Mouse (Mus musculus) CH12.LX (cell line): ENCODE results near the gene Tpra1.

ENCODE experiments used
- CTCF ChIP-seq, 2 experiments: IDR thresholded peaks in 1 of 2; conservative IDR thresholded peaks in 1 of 2; 2 replicates each; pipeline ENCODE4 v1.5.1; 2011 to 2012; ENCODE audit warnings: low read depth in 2 of 2, low read length in 2 of 2, improper control_type of control experiment in 1 of 2, inconsistent platforms in 1 of 2, mild to moderate bottlenecking in 1 of 2, moderate library complexity in 1 of 2
- ELF1 ChIP-seq: IDR thresholded peaks from 2 replicates; pipeline ENCODE4 v1.6.1; 2014; ENCODE audit warnings: low read depth, mild to moderate bottlenecking, inconsistent platforms, low read length, improper control_type of control experiment
- MAFK ChIP-seq: IDR thresholded peaks from 2 replicates; pipeline ENCODE4 v1.6.1; 2011; ENCODE audit warnings: low read length, improper control_type of control experiment; ENCODE audit not compliant: insufficient replicate concordance
- MAX ChIP-seq: IDR thresholded peaks from 2 replicates; pipeline ENCODE4 v1.6.1; 2011; ENCODE audit warnings: low read length, improper control_type of control experiment
- POLR2A ChIP-seq: IDR thresholded peaks from 2 replicates; pipeline ENCODE4 v1.6.1; 2011; ENCODE audit warnings: low read depth, mild to moderate bottlenecking, improper control_type of control experiment, low read length
- POLR2AphosphoS2 ChIP-seq: IDR thresholded peaks from 2 replicates; pipeline ENCODE4 v1.6.1; 2011; ENCODE audit warnings: low read depth, low read length, improper control_type of control experiment
- TCF12 ChIP-seq: IDR thresholded peaks from 2 replicates; pipeline ENCODE4 v1.6.1; 2014; ENCODE audit warnings: low read depth, mild to moderate bottlenecking, inconsistent platforms, low read length, improper control_type of control experiment
- ZNF384 ChIP-seq: IDR thresholded peaks from 2 replicates; pipeline ENCODE4 v1.6.1; 2012; ENCODE audit warnings: low read depth, low read length, improper control_type of control experiment, inconsistent platforms

GRCm38 (mm10) chr6:88855636-88856035, 46.4 kb upstream of the Tpra1 start:
- TF ChIP-seq ZNF384, result no peak
- TF ChIP-seq POLR2AphosphoS2, result no peak
- TF ChIP-seq TCF12, result no peak
- no peak for TF ChIP-seq POLR2A
- peak; percentile 55 to 89 for TF ChIP-seq CTCF (conservative IDR thresholded peaks at IDR 0.05 in 1 of 2, IDR thresholded peaks at IDR 0.05 in 1 of 2; ENCODE audit: low read depth in 2 of 2, low read length in 2 of 2)
- no peak for TF ChIP-seq ELF1
- TF ChIP-seq MAX, result no peak
- no peak for TF ChIP-seq MAFK
